9 mouse cellular contexts compared by ENCODE assay signal in the genomic region with DNA sequence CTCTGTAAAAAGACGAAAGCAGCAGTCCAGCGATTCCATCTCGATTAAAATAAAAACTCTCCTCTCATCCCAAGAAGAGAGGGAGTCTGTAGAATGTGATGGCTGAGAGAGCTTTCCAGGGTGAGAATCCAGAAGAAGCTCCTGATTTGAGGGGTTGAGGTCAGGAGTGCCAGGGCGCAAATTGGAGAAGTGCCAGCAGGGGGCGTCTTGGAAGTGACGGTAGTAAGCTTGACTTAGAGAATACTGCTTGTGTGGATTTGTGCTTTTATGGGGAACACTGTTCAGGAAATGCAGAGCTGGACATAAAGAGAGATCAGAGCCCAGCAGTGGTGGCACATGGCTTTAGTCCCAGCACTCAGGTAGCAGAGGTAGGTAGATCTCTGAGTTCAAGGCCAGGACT. TPM values are rescaled to one million over a fixed set of nuclear protein-coding genes. Genes with fewer than 3 reads are reported as not detected.
DNase-seq lines count a peak whose midpoint lies in the region; ATAC-seq and TF ChIP-seq lines count a peak whose summit lies in the region.
"Had no signal": no experiment of that assay in that cellular context is flagged by ENCODE, and none has a peak within 500 bp of the region (broad histone marks: within the 10 kb centered on the region; RNA-seq: fewer than 3 reads in every experiment).

No protein-coding gene starts in this region.

- intact Hi-C loops in heart, postnatal 10 days (cut with DNase I): no loop called here

- peak; percentile 32 to 61 for DNase-seq in heart, postnatal 10 days
- no peak for DNase-seq in heart, adult 9 months (ENCODE audit: low spot score in 2 of 2)
- DNase-seq in 3T3-L1 (ENCODE audit: low read depth, low spot score) (peak; percentile 44), ES-CJ7 (ENCODE audit: low read depth, low spot score) (peak; percentile 90)
- peak; percentile 53 for DNase-seq in embryo, embryonic 11.5 days (ENCODE audit: low read depth, low spot score)
- DNase-seq in liver, embryonic 14.5 days (ENCODE audit: low read depth in 3 of 3, low spot score in 3 of 3): peak in 2 of 3 experiments; percentile 40 to 45
- peak; percentile 38 for DNase-seq in splenic B cell, adult 2 months (ENCODE audit: low read depth, low spot score)

- no peak overlapping the region for H3K4me2 ChIP-seq in liver, embryonic 14.5 days (ENCODE audit: low read depth)

- no peak overlapping the region for H3K27ac ChIP-seq in liver, embryonic 14.5 days

- TF ChIP-seq EP300 in liver, embryonic 14.5 days (IDR thresholded peaks at IDR 0.05; ENCODE audit: low read depth): no peak

- no peak overlapping the region for H3K4me3 ChIP-seq in liver, embryonic 14.5 days (ENCODE audit: insufficient read depth in 1 of 2, low read depth in 2 of 2, low read length in 2 of 2)
- H3K4me3 ChIP-seq: megakaryocyte, embryonic 14.5 days had no signal

- no peak overlapping the region for H3K9ac ChIP-seq in liver, embryonic 14.5 days (replicated peaks)

- H3K9me3 ChIP-seq in liver, embryonic 14.5 days (ENCODE audit: control insufficient read depth, low read length): no peaks in the 10 kb centered on the region
- H3K9me3 ChIP-seq: megakaryocyte, embryonic 14.5 days had no signal

- no peak for ATAC-seq in liver, embryonic 14.5 days (ENCODE audit: insufficient read depth)
- ATAC-seq in megakaryocyte-erythroid progenitor cell, adult 5-6 weeks (replicated peaks; ENCODE audit: low FRiP score, low TSS enrichment, poor library complexity, severe bottlenecking): no peak

- H3K36me3 ChIP-seq in liver, embryonic 14.5 days (replicated peaks; ENCODE audit: control insufficient read depth, insufficient read depth, low read depth): no peaks in the 10 kb centered on the region
- H3K36me3 ChIP-seq in splenic B cell, adult 2 months (ENCODE audit: control insufficient read depth, insufficient read depth, low read length, poor library complexity, severe bottlenecking): no peaks in the 10 kb centered on the region

- H3K4me1 ChIP-seq in liver, embryonic 14.5 days (replicated peaks; ENCODE audit: control insufficient read depth in 2 of 2, insufficient read depth in 2 of 2, low read length in 1 of 2): peaks cover 8 to 18% of the 10 kb centered on the region in 2 experiments

- H3K27me3 ChIP-seq in liver, embryonic 14.5 days (ENCODE audit: control insufficient read depth, insufficient read depth, low read length): no peaks in the 10 kb centered on the region; the same call in 1 of the 2 replicates
- no peaks in the 10 kb centered on the region; the same call in 1 of the 2 replicates for H3K27me3 ChIP-seq in splenic B cell, adult 2 months (ENCODE audit: control insufficient read depth, insufficient read depth, low read length, poor library complexity, severe bottlenecking)

- TF ChIP-seq CTCF in liver, embryonic 14.5 days (IDR thresholded peaks at IDR 0.05; ENCODE audit: low read depth): peak; percentile 84

- 3% methylated on average over 6 of the region's 6 CpGs for WGBS in liver, embryonic 14.5 days (ENCODE audit: insufficient replicate concordance)

RNA-seq across cellular contexts. Expression of a gene that starts 28.1 kb away (rescaled TPM):
- total RNA-seq in heart, postnatal 10 days (2021): 1 to 10 TPM in 1 of 2 experiments, under 1 TPM in 1; 0.77 to 1.2 TPM
- 0.04 and 0.09 TPM in 2 replicates for polyA plus RNA-seq in liver, embryonic 14.5 days (2012; rRNA removed)
- polyA plus RNA-seq in liver, embryonic 14.5 days (2014; fragmentation: Nextera tagmentation; extraction: Ambion mirVana): 0.08 and 0.10 TPM in 2 replicates
- total RNA-seq in megakaryocyte-erythroid progenitor cell, adult 5-6 weeks (2014; fragmentation: Nextera tagmentation): 0.61 and 1.5 TPM in 2 replicates
- total RNA-seq in megakaryocyte-erythroid progenitor cell, adult 5-6 weeks (2017): 0.46 TPM in 1 of 2 replicates, not detected in the other

RNA-seq across cellular contexts. Expression of a gene that starts 28.1 kb away (rescaled TPM):
- total RNA-seq in heart, postnatal 10 days (2021): under 1 TPM in 1 of 2 experiments, not detected in 1; 0.12 TPM
- not detected in 2 replicates for polyA plus RNA-seq in liver, embryonic 14.5 days (2012; rRNA removed)
- not detected in 2 replicates for polyA plus RNA-seq in liver, embryonic 14.5 days (2014; fragmentation: Nextera tagmentation; extraction: Ambion mirVana)
- total RNA-seq in megakaryocyte-erythroid progenitor cell, adult 5-6 weeks (2014; fragmentation: Nextera tagmentation): not detected in 2 replicates
- total RNA-seq in megakaryocyte-erythroid progenitor cell, adult 5-6 weeks (2017): not detected in 2 replicates

RNA-seq across cellular contexts. Expression of a gene that starts 29.9 kb away (rescaled TPM):
- 10 to 100 TPM; 55.8 to 56.1 TPM for total RNA-seq in heart, postnatal 10 days (2021)
- 0.49 and 0.60 TPM in 2 replicates for polyA plus RNA-seq in liver, embryonic 14.5 days (2012; rRNA removed)
- polyA plus RNA-seq in liver, embryonic 14.5 days (2014; fragmentation: Nextera tagmentation; extraction: Ambion mirVana): 0.49 and 0.63 TPM in 2 replicates
- total RNA-seq in megakaryocyte-erythroid progenitor cell, adult 5-6 weeks (2014; fragmentation: Nextera tagmentation): 0.45 and 1.4 TPM in 2 replicates
- total RNA-seq in megakaryocyte-erythroid progenitor cell, adult 5-6 weeks (2017): 1.3 TPM in 1 of 2 replicates, not detected in the other

RNA-seq across cellular contexts. Expression of a gene that starts 55.3 kb away (rescaled TPM):
- 10 to 100 TPM; 14.8 to 16.8 TPM for total RNA-seq in heart, postnatal 10 days (2021)
- 2.2 and 2.4 TPM in 2 replicates for polyA plus RNA-seq in liver, embryonic 14.5 days (2012; rRNA removed)
- 0.90 and 1.2 TPM in 2 replicates for polyA plus RNA-seq in liver, embryonic 14.5 days (2014; fragmentation: Nextera tagmentation; extraction: Ambion mirVana)
- total RNA-seq in megakaryocyte-erythroid progenitor cell, adult 5-6 weeks (2014; fragmentation: Nextera tagmentation): 8.4 and 12.8 TPM in 2 replicates
- 2.2 and 3.8 TPM in 2 replicates for total RNA-seq in megakaryocyte-erythroid progenitor cell, adult 5-6 weeks (2017)

Comparison
In these comparisons a context has a peak if more than half of its experiments do, and no peak if none do; other contexts are left out.
1. DNase-seq: peak in heart, postnatal 10 days (2 of 2), 3T3-L1 (single experiment), ES-CJ7 (single experiment), embryo, embryonic 11.5 days (single experiment), liver, embryonic 14.5 days (2 of 3) and splenic B cell, adult 2 months (single experiment); none in heart, adult 9 months (0 of 2).
2. RNA of a gene that starts 29.9 kb away (total RNA-seq): 55.8 to 56.1 TPM in heart, postnatal 10 days; 0.45 to 1.4 TPM in megakaryocyte-erythroid progenitor cell, adult 5-6 weeks; every median in the first group is over 10 times any median in the second.